Mouse (Mus musculus) kidney, embryonic 15.5 days (tissue): ENCODE results near the gene Tmem220. TPM values are rescaled to one million over a fixed set of nuclear protein-coding genes. Genes with fewer than 3 reads are reported as not detected.

ENCODE experiments used
- ATAC-seq: fragments of 200-750 bp; cut with Nextera tagmentation; replicated peaks from 2 replicates; pipeline ENCODE4 v1.8.0; 2017; ENCODE audit warnings: moderate TSS enrichment; ENCODE audit not compliant: low FRiP score
- H3K27ac ChIP-seq: fragments of 300-500 bp; sonication (generic); 2 replicates; pipeline ENCODE4 v1.5.1; 2015; ENCODE audit warnings: mild to moderate bottlenecking, inconsistent platforms
- H3K27me3 ChIP-seq: fragments of 300-500 bp; sonication (generic); 2 replicates; pipeline ENCODE4 v1.6.1; 2015; ENCODE audit warnings: inconsistent platforms
- H3K36me3 ChIP-seq: fragments of 300-500 bp; sonication (generic); 2 replicates; pipeline ENCODE4 v1.6.1; 2015; ENCODE audit warnings: inconsistent platforms
- H3K4me1 ChIP-seq: fragments of 300-500 bp; sonication (generic); 2 replicates; pipeline ENCODE4 v1.6.1; 2015; ENCODE audit warnings: inconsistent platforms
- H3K4me2 ChIP-seq: fragments of 300-500 bp; sonication (generic); 2 replicates; pipeline ENCODE4 v1.6.1; 2015; ENCODE audit warnings: moderate library complexity, mild to moderate bottlenecking, inconsistent platforms
- H3K4me3 ChIP-seq: fragments of 300-500 bp; sonication (generic); replicated peaks from 2 replicates; pipeline ENCODE4 v1.5.1; 2015; ENCODE audit warnings: mild to moderate bottlenecking, inconsistent platforms
- H3K9ac ChIP-seq: fragments of 300-500 bp; sonication (generic); 2 replicates; pipeline ENCODE4 v1.6.1; 2015; ENCODE audit warnings: mild to moderate bottlenecking, inconsistent platforms
- H3K9me3 ChIP-seq: fragments of 300-500 bp; sonication (generic); replicated peaks from 2 replicates; pipeline ENCODE4 v1.6.1; 2016; ENCODE audit warnings: inconsistent platforms
- WGBS: fragments of 180-500 bp; shearing (Covaris S2); methylation state at CpG from one replicate; pipeline ENCODE4 v1.1.7; 2015; ENCODE audit warnings: mixed read lengths; 5-methylcytosine and 5-hydroxymethylcytosine counted together
- polyA plus RNA-seq: library from polyadenylated mRNA; unstranded; fragments of >200 nt; fragmentation: Nextera tagmentation; extraction: Ambion mirVana; gene quantifications from 2 replicates; pipeline ENCODE4 v1.2.1, GENCODE M21; 2015

Tmem220 gene
- polyA plus RNA-seq, 1 experiment from 2014 or later: 1.6 TPM

DNA sequence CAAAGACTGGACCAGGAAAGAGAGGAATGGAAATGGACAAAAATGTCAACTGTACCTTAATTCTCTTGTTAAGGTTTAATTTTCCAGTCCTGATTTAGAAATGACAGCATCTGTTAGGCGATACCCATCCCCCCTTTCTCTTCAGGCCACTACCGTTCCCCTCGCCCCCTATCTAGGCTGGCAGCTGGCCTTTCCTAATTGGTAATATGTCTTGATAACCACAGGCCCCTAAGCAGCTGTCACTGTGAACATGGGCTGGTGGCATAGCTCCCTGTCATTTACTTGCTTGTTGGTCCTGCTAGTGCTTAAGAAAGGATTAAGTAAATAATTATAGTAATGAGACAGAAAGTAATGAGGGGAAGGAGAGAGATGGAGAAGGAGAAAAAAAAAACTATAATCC, 52.5 kb downstream of the Tmem220 start:
- H3K4me1 ChIP-seq: peaks cover 8% of the 10 kb centered on the region
- H3K36me3 ChIP-seq: no peaks in the 10 kb centered on the region
- no peak overlapping the region for H3K27ac ChIP-seq
- no peak overlapping the region for H3K4me3 ChIP-seq
- 70% methylated on average over 3 of the region's 3 CpGs for WGBS
- no peaks in the 10 kb centered on the region for H3K9me3 ChIP-seq
- no peak for ATAC-seq
- H3K27me3 ChIP-seq: no peaks in the 10 kb centered on the region
- H3K9ac ChIP-seq: no peak overlapping the region
- H3K4me2 ChIP-seq: no peak overlapping the region

DNA sequence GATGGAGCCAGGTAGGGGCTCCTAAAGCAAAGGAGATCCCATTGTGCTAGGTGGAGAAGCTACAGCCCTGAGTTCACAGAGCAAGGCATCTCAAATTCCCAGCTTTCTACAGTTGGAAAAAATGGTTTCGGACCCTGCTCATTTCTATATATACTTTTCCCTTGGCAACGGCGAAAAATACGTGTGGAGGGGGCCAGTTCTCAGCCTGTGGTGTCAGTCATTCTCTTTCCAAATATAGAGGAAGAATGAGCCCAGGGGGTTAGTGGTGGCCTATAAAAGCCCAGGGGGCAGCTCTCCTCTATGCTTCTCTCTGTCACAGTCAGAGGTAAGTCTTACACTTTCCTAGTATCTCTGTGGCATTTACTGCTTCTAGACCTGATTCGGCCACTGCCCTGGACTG, 53.0 kb downstream of the Tmem220 start, which contains the start of gene Myh3:
Gene Myh3 (plus strand): TSS at position 301 of the 400 bp plus-strand sequence.
- Histone ChIP-seq H3K9ac (no peak within 1 kb of the TSS), H3K27ac (no peak within 1 kb of the TSS), H3K9me3 (no peaks in the 10 kb centered on the region), H3K4me2 (no peak within 1 kb of the TSS), H3K4me1 (peaks cover 8% of the 10 kb centered on the region), H3K27me3 (peaks cover 4% of the 10 kb centered on the region), H3K4me3 (no peak within 1 kb of the TSS), H3K36me3 (no peaks in the 10 kb centered on the region)
- ATAC-seq: no peak
- 84% methylated on average over 5 of the region's 5 CpGs for WGBS

DNA sequence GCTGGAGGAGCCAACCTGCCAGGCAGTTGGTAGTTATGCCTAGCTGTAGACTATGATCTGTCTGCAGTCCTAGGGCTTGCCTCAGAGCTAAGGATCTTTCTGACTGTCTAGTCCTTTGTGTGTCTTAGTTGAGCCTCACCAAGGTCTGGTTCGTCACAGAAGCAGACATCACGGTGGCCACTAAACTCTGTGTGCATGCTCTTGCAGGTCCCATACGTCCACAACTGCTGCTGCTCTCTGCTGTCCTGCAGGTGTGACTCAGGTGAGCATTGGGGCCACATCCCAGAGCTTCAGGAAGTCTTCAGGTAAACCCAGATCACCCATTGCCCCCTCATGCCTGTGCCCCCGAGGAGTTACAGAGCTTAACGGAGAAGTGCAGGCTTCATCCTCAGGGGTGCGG, 53.9 kb downstream of the Tmem220 start:
- Histone ChIP-seq H3K27ac (no peak overlapping the region), H3K27me3 (peaks cover 13% of the 10 kb centered on the region), H3K9me3 (no peaks in the 10 kb centered on the region), H3K4me2 (no peak overlapping the region), H3K36me3 (no peaks in the 10 kb centered on the region), H3K9ac (no peak overlapping the region), H3K4me3 (no peak overlapping the region), H3K4me1 (peaks cover 8% of the 10 kb centered on the region)
- no peak for ATAC-seq
- WGBS: 92% methylated on average over 6 of the region's 6 CpGs

DNA sequence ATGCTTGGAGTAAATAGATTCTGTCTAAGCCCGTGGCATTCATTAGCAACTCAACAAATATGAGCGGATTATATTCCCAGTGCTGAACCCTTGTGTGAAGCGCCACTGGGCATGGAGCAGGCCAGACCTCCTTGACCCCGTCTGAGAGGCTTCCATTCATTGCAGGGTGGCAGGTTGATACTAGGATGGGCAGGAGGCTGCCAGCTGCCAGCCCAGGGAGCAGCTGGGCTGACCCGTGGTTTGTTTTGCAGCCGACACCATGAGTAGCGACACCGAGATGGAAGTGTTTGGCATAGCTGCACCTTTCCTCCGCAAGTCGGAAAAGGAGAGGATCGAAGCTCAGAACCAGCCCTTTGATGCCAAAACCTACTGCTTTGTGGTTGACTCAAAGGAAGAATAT, 54.8 kb downstream of the Tmem220 start:
- ATAC-seq: no peak
- 74% methylated on average over 11 of the region's 11 CpGs for WGBS
- H3K4me1 ChIP-seq: peaks cover 8% of the 10 kb centered on the region

DNA sequence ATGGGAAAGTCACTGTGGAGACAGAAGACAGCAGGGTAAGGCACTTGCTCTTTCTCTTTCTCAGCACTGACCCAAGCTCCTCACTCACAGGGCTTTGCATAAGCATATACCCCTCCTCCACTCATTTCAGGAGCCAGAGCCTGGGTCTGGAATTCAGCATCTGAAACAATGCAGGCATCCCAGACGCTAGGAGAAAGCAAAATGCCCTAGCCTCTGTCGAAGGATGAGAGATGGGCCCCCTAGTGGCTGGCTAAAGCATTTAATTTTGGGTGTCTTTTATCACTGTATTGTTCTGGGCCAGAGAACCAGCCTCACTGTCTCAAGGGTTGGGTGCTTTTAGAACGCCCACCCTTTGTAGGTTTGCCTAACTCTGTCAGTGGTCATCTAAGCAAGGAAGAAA, 55.2 kb downstream of the Tmem220 start:
- Histone ChIP-seq H3K4me2 (no peak overlapping the region), H3K27me3 (peaks cover 26% of the 10 kb centered on the region), H3K4me1 (peaks cover 8% of the 10 kb centered on the region), H3K36me3 (no peaks in the 10 kb centered on the region), H3K9me3 (no peaks in the 10 kb centered on the region), H3K4me3 (no peak overlapping the region), H3K27ac (no peak overlapping the region), H3K9ac (no peak overlapping the region)
- WGBS: 5% methylated on average over 3 of the region's 3 CpGs
- ATAC-seq: no peak

More for the DNA sequence above, 54.8 kb downstream of the Tmem220 start:
- H3K36me3 ChIP-seq: no peaks in the 10 kb centered on the region
- no peak overlapping the region for H3K4me2 ChIP-seq
- no peaks in the 10 kb centered on the region for H3K9me3 ChIP-seq
- no peak overlapping the region for H3K9ac ChIP-seq
- H3K27ac ChIP-seq: no peak overlapping the region
- no peak overlapping the region for H3K4me3 ChIP-seq
- peaks cover 21% of the 10 kb centered on the region for H3K27me3 ChIP-seq

DNA sequence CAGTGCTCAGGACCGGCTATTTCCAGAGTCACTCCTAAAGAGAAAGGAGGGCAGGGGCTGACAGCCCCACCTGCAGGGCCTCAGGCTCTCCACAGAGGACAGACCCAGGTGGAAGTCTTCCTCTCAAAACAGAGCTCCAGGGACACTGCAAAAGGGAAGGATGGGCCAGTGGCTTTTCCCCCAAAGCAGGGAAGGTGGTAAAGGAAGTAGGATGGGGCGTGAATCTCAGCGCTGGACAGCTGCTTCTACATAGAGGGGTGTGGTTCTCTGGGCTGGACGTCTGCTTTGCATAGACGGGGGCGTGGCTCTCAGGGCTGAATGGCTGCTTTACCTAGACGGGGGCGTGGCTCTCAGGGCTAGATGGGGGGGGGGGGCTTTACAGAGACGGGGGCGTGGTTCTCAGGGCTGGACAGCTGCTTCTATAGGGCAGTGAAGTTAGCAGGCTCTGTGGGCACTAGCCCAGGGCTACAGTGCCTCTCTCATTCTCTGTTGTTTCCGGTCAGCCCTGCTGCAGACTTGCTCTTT, 56.2 kb downstream of the Tmem220 start:
- peaks cover 8% of the 10 kb centered on the region for H3K4me1 ChIP-seq
- H3K9me3 ChIP-seq: no peaks in the 10 kb centered on the region
- no peak overlapping the region for H3K9ac ChIP-seq
- WGBS: 3% methylated on average over 11 of the region's 11 CpGs
- H3K4me2 ChIP-seq: peak overlapping the region; percentile 43
- no peak overlapping the region for H3K4me3 ChIP-seq
- H3K27ac ChIP-seq: no peak overlapping the region
- H3K36me3 ChIP-seq: no peaks in the 10 kb centered on the region
- peak; percentile 90 for ATAC-seq
- peaks cover 27% of the 10 kb centered on the region for H3K27me3 ChIP-seq

DNA sequence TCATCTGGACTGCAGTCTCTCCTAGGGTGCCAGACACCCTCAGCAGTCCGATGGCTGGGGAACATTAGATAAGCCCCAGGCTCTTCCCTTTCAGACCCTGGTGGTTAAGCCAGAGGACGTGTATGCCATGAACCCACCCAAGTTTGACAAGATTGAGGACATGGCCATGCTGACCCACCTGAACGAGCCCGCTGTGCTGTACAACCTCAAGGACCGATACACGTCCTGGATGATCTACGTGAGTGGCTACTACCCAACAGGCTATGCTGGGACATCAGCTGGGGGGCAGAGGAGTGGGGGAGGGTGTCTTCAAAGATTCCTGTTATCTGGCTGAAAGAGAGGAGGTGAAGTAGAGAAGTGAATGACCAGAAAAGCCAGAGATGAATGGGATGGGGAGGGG, 57.2 kb downstream of the Tmem220 start:
- Histone ChIP-seq H3K27me3 (peaks cover 31% of the 10 kb centered on the region), H3K36me3 (no peaks in the 10 kb centered on the region), H3K9me3 (no peaks in the 10 kb centered on the region), H3K4me3 (no peak overlapping the region), H3K27ac (no peak overlapping the region), H3K4me2 (no peak overlapping the region), H3K9ac (no peak overlapping the region), H3K4me1 (peaks cover 8% of the 10 kb centered on the region)
- no peak for ATAC-seq
- 85% methylated on average over 7 of the region's 7 CpGs for WGBS

DNA sequence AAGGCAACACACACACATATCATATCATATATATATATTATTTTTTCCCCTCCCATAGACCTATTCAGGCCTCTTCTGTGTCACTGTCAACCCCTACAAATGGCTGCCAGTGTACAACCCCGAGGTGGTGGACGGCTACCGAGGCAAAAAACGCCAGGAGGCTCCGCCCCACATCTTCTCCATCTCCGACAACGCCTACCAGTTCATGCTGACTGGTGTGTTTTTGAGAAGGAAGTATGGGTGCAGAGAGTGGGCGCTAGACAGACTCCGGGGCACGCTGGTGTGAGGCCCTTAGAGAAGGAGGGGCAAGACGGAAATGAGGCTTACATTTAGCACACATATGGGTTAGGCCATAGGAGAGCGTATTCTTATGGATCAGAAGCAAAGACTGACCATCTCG, 57.8 kb downstream of the Tmem220 start:
- WGBS: 84% methylated on average over 13 of the region's 13 CpGs
- Histone ChIP-seq H3K4me3 (no peak overlapping the region), H3K4me2 (no peak overlapping the region), H3K9me3 (no peaks in the 10 kb centered on the region), H3K9ac (no peak overlapping the region), H3K27me3 (peaks cover 31% of the 10 kb centered on the region), H3K4me1 (peaks cover 8% of the 10 kb centered on the region), H3K27ac (no peak overlapping the region), H3K36me3 (no peaks in the 10 kb centered on the region)
- no peak for ATAC-seq

DNA sequence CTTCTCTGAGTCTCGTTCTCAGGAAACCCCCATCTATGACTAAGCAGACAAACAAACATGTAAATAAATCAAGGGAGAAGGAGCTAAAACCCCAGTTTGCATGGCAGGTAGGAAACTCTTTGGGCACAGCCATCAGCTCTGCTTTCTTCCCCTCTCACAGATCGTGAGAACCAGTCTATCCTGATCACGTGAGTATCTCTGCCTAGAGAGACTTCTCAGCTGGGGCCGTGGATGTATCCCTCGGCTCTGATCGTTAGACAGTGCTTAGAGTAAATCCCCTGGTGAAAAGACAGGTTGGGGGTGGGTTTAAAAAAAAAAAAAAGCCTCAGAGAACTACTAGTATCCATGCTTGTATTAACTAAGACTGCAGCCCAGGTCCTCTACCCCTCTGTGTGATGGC, 58.3 kb downstream of the Tmem220 start:
- Histone ChIP-seq H3K4me1 (peaks cover 8% of the 10 kb centered on the region), H3K36me3 (no peaks in the 10 kb centered on the region), H3K9me3 (no peaks in the 10 kb centered on the region), H3K9ac (no peak overlapping the region), H3K4me2 (no peak overlapping the region), H3K27me3 (peaks cover 31% of the 10 kb centered on the region), H3K27ac (no peak overlapping the region), H3K4me3 (no peak overlapping the region)
- ATAC-seq: no peak
- 76% methylated on average over 6 of the region's 6 CpGs for WGBS

DNA sequence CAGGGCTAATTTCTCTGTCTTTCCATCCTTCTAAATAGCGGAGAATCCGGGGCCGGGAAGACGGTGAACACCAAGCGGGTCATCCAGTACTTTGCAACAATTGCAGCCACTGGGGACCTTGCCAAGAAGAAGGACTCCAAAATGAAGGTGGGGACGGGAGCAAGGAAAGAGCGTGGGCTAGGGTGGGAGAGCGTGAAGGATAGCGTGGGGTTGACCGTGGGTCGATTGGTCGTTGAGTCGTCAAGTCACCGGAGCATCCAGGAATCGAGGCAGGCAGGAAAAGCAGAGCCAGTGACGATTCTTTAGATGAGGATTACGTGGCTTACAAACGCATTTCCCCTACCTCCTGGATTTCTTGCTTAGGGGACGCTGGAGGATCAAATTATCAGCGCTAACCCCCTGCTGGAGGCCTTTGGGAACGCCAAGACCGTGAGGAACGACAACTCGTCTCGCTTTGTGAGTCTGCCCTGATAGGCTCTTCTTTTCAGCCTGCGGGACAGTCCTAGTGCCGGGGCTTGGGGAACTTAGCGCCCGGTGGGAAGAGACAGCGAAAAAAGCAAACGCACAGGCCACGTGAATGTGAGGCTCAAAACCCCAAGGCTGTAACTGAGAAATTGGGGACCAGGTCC, 58.9 kb downstream of the Tmem220 start:
- no peak for ATAC-seq
- no peak overlapping the region for H3K4me2 ChIP-seq
- peaks cover 31% of the 10 kb centered on the region for H3K27me3 ChIP-seq
- no peaks in the 10 kb centered on the region for H3K36me3 ChIP-seq
- no peaks in the 10 kb centered on the region for H3K9me3 ChIP-seq
- peaks cover 8% of the 10 kb centered on the region for H3K4me1 ChIP-seq
- no peak overlapping the region for H3K4me3 ChIP-seq
- no peak overlapping the region for H3K27ac ChIP-seq
- H3K9ac ChIP-seq: no peak overlapping the region
- 51% methylated on average over 32 of the region's 32 CpGs for WGBS

Other genes starting within 250 kb of the Tmem220 start
- gene Pirt, start 113.2 kb upstream of the Tmem220 start, polyA plus RNA-seq: 0.50 and 1.4 TPM in 2 replicates
- gene Tmem238l, start 68.5 kb upstream of the Tmem220 start, polyA plus RNA-seq: 0.36 TPM in 1 of 2 replicates, not detected in the other
- 21.1 and 24.6 TPM in 2 replicates for gene Adprm, start 27.4 kb downstream of the Tmem220 start, polyA plus RNA-seq
- 17.8 and 19.2 TPM in 2 replicates for gene Sco1, start 27.5 kb downstream of the Tmem220 start, polyA plus RNA-seq
- gene Myh3, start 53.1 kb downstream of the Tmem220 start, polyA plus RNA-seq: 11.4 and 16.9 TPM in 2 replicates
- 0.03 TPM in 1 of 2 replicates, not detected in the other for gene Myh2, start 145.9 kb downstream of the Tmem220 start, polyA plus RNA-seq
- gene Myh1, start 174.9 kb downstream of the Tmem220 start, polyA plus RNA-seq: 0.10 and 0.17 TPM in 2 replicates
- gene Myh4, start 212.9 kb downstream of the Tmem220 start, polyA plus RNA-seq: 0.17 TPM in 1 of 2 replicates, not detected in the other